Mouse (Mus musculus): ENCODE results near the gene Muc1.

GRCm38 (mm10) chr3:89199839-89200238 is 29.0 kb upstream of the Muc1 start:
- TF ChIP-seq CTCF (IDR thresholded peaks at IDR 0.05; ENCODE audit: low read depth, low read length), result no peak
- no peak for TF ChIP-seq EP300 (IDR thresholded peaks at IDR 0.05; ENCODE audit: insufficient read depth, low read depth, low read length)
- TF ChIP-seq POLR2A (IDR thresholded peaks at IDR 0.05; ENCODE audit: insufficient read depth, low read length), result no peak

All from ES-Bruce4 (cell line).